ENCODE assay signal across 18 mouse cellular contexts in genomic region chr3:9407801-9408200, GRCm38 (mm10).
DNase-seq lines count a peak whose midpoint lies in the region; ATAC-seq and TF ChIP-seq lines count a peak whose summit lies in the region.
"Had no signal": no experiment of that assay in that cellular context is flagged by ENCODE, and none has a peak within 500 bp of the region (broad histone marks: within the 10 kb centered on the region; RNA-seq: fewer than 3 reads in every experiment).

No protein-coding gene starts in this region.

- no peaks in the 10 kb centered on the region for H3K9me3 ChIP-seq in liver, postnatal 0 days (ENCODE audit: low read length)
- H3K9me3 ChIP-seq in liver, embryonic 11.5 days (ENCODE audit: control insufficient read depth, low read length), result no peaks in the 10 kb centered on the region
- H3K9me3 ChIP-seq: limb, embryonic 10.5 days; midbrain, embryonic 13.5 days; neural tube, embryonic 15.5 days had no signal

- H3K4me2 ChIP-seq in liver, postnatal 0 days (ENCODE audit: low read depth, low read length), result no peak overlapping the region
- H3K4me2 ChIP-seq in liver, embryonic 11.5 days, result no peak overlapping the region
- H3K4me2 ChIP-seq: embryonic facial prominence, embryonic 12.5 days; hindbrain, embryonic 13.5 days; midbrain, embryonic 13.5 days; neural tube, embryonic 15.5 days had no signal

- TF ChIP-seq CTCF in liver, postnatal 0 days (IDR thresholded peaks at IDR 0.05; ENCODE audit: low read depth), result no peak

- 0 out of 2 replicates have a peak overlapping the region, but pooled peaks have one; percentile 34 for H3K27ac ChIP-seq in liver, postnatal 0 days (ENCODE audit: low read depth)
- H3K27ac ChIP-seq in liver, embryonic 11.5 days (ENCODE audit: low read depth, low read length), result no peak overlapping the region
- H3K27ac ChIP-seq: embryonic facial prominence, embryonic 12.5 days; hindbrain, embryonic 13.5 days; limb, embryonic 10.5 days; midbrain, embryonic 13.5 days; neural tube, embryonic 15.5 days had no signal

- WGBS in liver, postnatal 0 days (ENCODE audit: insufficient replicate concordance), result 65% methylated on average over 10 of the region's 10 CpGs
- 80% methylated on average over 10 of the region's 10 CpGs for WGBS in liver, embryonic 11.5 days

- no peak for ATAC-seq in liver, postnatal 0 days
- no peak for ATAC-seq in liver, embryonic 11.5 days (replicated peaks; ENCODE audit: low FRiP score)
- ATAC-seq: forebrain, embryonic 14.5 days; inflammation-experienced regulatory T-cells, adult 6 months; midbrain, embryonic 13.5 days had no signal

- H3K4me3 ChIP-seq in liver, postnatal 0 days (ENCODE audit: low read depth, low read length), result no peak overlapping the region
- no peak overlapping the region for H3K4me3 ChIP-seq in liver, embryonic 11.5 days (ENCODE audit: low read depth, low read length)
- H3K4me3 ChIP-seq: embryonic facial prominence, embryonic 12.5 days; erythroblast, embryonic 14.5 days; hindbrain, embryonic 13.5 days; limb, embryonic 10.5 days; midbrain, embryonic 13.5 days; neural tube, embryonic 15.5 days had no signal

- no peak overlapping the region for H3K9ac ChIP-seq in liver, postnatal 0 days (replicated peaks)
- no peak overlapping the region for H3K9ac ChIP-seq in liver, embryonic 11.5 days (ENCODE audit: low read depth, low read length)
- H3K9ac ChIP-seq: embryonic facial prominence, embryonic 12.5 days; hindbrain, embryonic 13.5 days; midbrain, embryonic 13.5 days; neural tube, embryonic 15.5 days had no signal

- H3K36me3 ChIP-seq in liver, postnatal 0 days (replicated peaks; ENCODE audit: insufficient read depth, low read length), result no peaks in the 10 kb centered on the region
- H3K36me3 ChIP-seq in liver, embryonic 11.5 days (ENCODE audit: control insufficient read depth, insufficient read depth, low read length), result no peaks in the 10 kb centered on the region
- H3K36me3 ChIP-seq in splenic B cell, adult 2 months (ENCODE audit: control insufficient read depth, insufficient read depth, low read length, poor library complexity, severe bottlenecking), result no peaks in the 10 kb centered on the region
- H3K36me3 ChIP-seq: embryonic facial prominence, embryonic 12.5 days; hindbrain, embryonic 13.5 days; limb, embryonic 10.5 days; midbrain, embryonic 13.5 days; neural tube, embryonic 15.5 days had no signal

- no peak for TF ChIP-seq EP300 in liver, postnatal 0 days (IDR thresholded peaks at IDR 0.05; ENCODE audit: low read depth)

- peaks cover 3% of the 10 kb centered on the region; the same call in 1 of the 2 replicates for H3K4me1 ChIP-seq in liver, postnatal 0 days (ENCODE audit: insufficient read depth)
- peaks cover 26% of the 10 kb centered on the region for H3K4me1 ChIP-seq in liver, embryonic 11.5 days (replicated peaks; ENCODE audit: control insufficient read depth, insufficient read depth, low read length)

- H3K27me3 ChIP-seq in liver, postnatal 0 days (ENCODE audit: insufficient read depth, low read length), result no peaks in the 10 kb centered on the region
- H3K27me3 ChIP-seq in liver, embryonic 11.5 days (replicated peaks; ENCODE audit: control insufficient read depth, insufficient read depth, low read length), result no peaks in the 10 kb centered on the region
- no peaks in the 10 kb centered on the region for H3K27me3 ChIP-seq in splenic B cell, adult 2 months (ENCODE audit: control insufficient read depth, insufficient read depth, low read length, poor library complexity, severe bottlenecking)
- H3K27me3 ChIP-seq: embryonic facial prominence, embryonic 12.5 days; hindbrain, embryonic 13.5 days; midbrain, embryonic 13.5 days; neural tube, embryonic 15.5 days had no signal

- peak; percentile 92 for DNase-seq in heart, adult 11 months
- DNase-seq in heart, adult 9 months (ENCODE audit: low spot score in 2 of 2), result no peak
- DNase-seq in liver, postnatal 0 days, result no peak
- DNase-seq in liver, embryonic 11.5 days (ENCODE audit: low spot score), result no peak
- peak; percentile 17 for DNase-seq in R1 (ENCODE audit: low read depth, low spot score)
- DNase-seq in splenic B cell, adult 2 months (ENCODE audit: low read depth, low spot score), result peak; percentile 13
- no peak for DNase-seq in right cerebral cortex, postnatal 36 days (ENCODE audit: low spot score in 2 of 2)
- DNase-seq: cerebellum, postnatal 10 days; lung, adult 2 months; right cerebral cortex, postnatal 25 days had no signal

Comparison
In these comparisons a context has a peak if more than half of its experiments do, and no peak if none do; other contexts are left out.
1. DNase-seq: peak in heart, adult 11 months (single experiment), R1 (single experiment) and splenic B cell, adult 2 months (single experiment); none in heart, adult 9 months (0 of 2), liver, postnatal 0 days (single experiment), liver, embryonic 11.5 days (single experiment) and right cerebral cortex, postnatal 36 days (0 of 2).